Mouse (Mus musculus): ENCODE measurements around the gene Tulp2. TPM values are rescaled to one million over a fixed set of nuclear protein-coding genes. Genes with fewer than 3 reads are reported as not detected.

Tulp2 gene
- total and polyA plus RNA-seq, 3 experiments: 1.1 to 1.2 TPM; not detected in 1

DNA sequence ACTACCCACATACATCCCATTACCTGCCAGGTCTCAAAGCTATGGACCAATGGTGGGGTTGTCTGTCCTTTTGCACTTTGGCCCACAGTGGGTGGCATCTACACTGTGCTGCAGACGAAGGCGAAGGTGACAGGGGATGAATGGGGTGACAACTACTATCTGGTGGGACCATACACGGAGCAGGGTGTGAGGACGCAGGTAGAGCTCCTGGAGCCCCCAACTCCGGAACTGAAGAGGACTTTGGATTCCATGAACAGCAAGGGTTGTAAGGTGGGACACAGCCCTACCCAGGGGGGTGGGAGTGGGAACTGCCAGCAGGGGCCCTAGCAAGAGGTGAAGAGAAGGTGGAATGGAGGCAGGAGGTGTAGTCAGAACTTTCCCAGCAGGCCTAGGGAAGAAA, 45.2 kb upstream of the Tulp2 start:
- H3K4me1 ChIP-seq (ENCODE audit: control insufficient read depth in 1 of 2, insufficient read depth in 2 of 2, low read length in 2 of 2): peaks cover 0 to 9% of the 10 kb centered on the region in 2 experiments; a peak in 3 of 4 replicates
- H3K27ac ChIP-seq (ENCODE audit: control insufficient read depth, low read depth, low read length): no peak overlapping the region
- H3K36me3 ChIP-seq (ENCODE audit: control insufficient read depth in 1 of 2, insufficient read depth in 2 of 2, low read length in 2 of 2): peaks cover 6 to 8% of the 10 kb centered on the region in 2 experiments; a peak in 3 of 4 replicates
- no peak for DNase-seq (ENCODE audit: low read depth, low spot score)
- H3K9ac ChIP-seq (ENCODE audit: control insufficient read depth, low read depth, low read length, poor library complexity, severe bottlenecking): no peak overlapping the region
- TF ChIP-seq MYB (IDR thresholded peaks at IDR 0.05; ENCODE audit: low read depth, low read length) (no peak), NELFE (IDR thresholded peaks at IDR 0.05; ENCODE audit: low read depth, low read length) (no peak), CHD2 (IDR thresholded peaks at IDR 0.05; ENCODE audit: low read length) (no peak), BHLHE40 (IDR thresholded peaks at IDR 0.05; ENCODE audit: borderline replicate concordance, low read depth, low read length) (no peak), JUND (IDR thresholded peaks at IDR 0.05; ENCODE audit: low read depth, low read length) (no peak), POLR2AphosphoS2 (IDR thresholded peaks at IDR 0.05; ENCODE audit: low read length) (no peak), E2F4 (IDR thresholded peaks at IDR 0.05; ENCODE audit: borderline replicate concordance, low read depth, low read length) (no peak), MAX (IDR thresholded peaks at IDR 0.05; ENCODE audit: low read length) (no peak), ETS1 (IDR thresholded peaks at IDR 0.05; ENCODE audit: low read depth, low read length) (no peak), ZMIZ1 (IDR thresholded peaks at IDR 0.05; ENCODE audit: low read depth, low read length) (no peak), GATA1 (IDR thresholded peaks at IDR 0.05; ENCODE audit: low read depth, low read length) (no peak), USF1 (IDR thresholded peaks at IDR 0.05; ENCODE audit: low read depth, low read length) (no peak), ZC3H11A (IDR thresholded peaks at IDR 0.05; ENCODE audit: low read depth, low read length) (no peak), POLR2A (IDR thresholded peaks at IDR 0.05; ENCODE audit: control insufficient read depth in 1 of 2, insufficient read depth in 1 of 2, low read depth in 1 of 2, low read length in 2 of 2, poor library complexity in 1 of 2) (no peak), SMC3 (IDR thresholded peaks at IDR 0.05; ENCODE audit: low read depth, low read length) (no peak), ELF1 (IDR thresholded peaks at IDR 0.05; ENCODE audit: low read depth, low read length) (no peak), ZNF384 (IDR thresholded peaks at IDR 0.05; ENCODE audit: low read depth, low read length) (no peak), CTCF (IDR thresholded peaks at IDR 0.05 in 2 of 3, conservative IDR thresholded peaks at IDR 0.05 in 1 of 3; ENCODE audit: control insufficient read depth in 1 of 3, insufficient read depth in 1 of 3, low read depth in 2 of 3, low read length in 3 of 3, poor library complexity in 1 of 3, severe bottlenecking in 1 of 3) (no peak), ZKSCAN1 (IDR thresholded peaks at IDR 0.05; ENCODE audit: low read depth, low read length) (no peak), MAFK (IDR thresholded peaks at IDR 0.05; ENCODE audit: borderline replicate concordance, low read depth, low read length) (no peak)
- no peaks in the 10 kb centered on the region for H3K27me3 ChIP-seq (ENCODE audit: control insufficient read depth in 1 of 2, insufficient read depth in 2 of 2, low read length in 2 of 2)
- no peaks in the 10 kb centered on the region for H3K9me3 ChIP-seq (replicated peaks; ENCODE audit: insufficient read depth, low read length)
- no peak overlapping the region for H3K4me3 ChIP-seq (ENCODE audit: control insufficient read depth in 1 of 2, insufficient read depth in 1 of 2, low read depth in 2 of 2, low read length in 2 of 2)
- peaks cover 33% of the 10 kb centered on the region for H3K79me2 ChIP-seq (ENCODE audit: control insufficient read depth, insufficient read depth, low read length, poor library complexity)

DNA sequence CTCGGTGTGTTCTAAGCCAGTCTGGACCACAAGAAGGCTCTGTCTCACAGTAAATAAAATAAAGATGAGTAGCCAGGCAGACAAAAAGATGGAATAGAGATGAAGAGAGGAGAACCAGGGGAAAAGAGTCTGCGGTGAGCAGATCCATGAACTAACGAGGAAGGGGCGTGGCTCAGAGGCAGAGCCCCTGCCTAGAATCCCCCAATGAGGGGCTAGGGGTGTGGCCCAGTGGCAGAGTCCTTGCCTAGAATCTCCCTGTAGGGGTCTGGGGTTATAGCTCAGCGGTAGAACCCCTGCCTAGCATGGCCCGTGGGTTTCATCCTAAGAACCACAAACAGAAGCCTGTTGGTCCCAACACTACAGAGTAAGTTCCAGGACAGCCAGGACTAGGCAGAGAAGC, 44.6 kb upstream of the Tulp2 start:
- Histone ChIP-seq H3K4me1 (ENCODE audit: control insufficient read depth in 1 of 2, insufficient read depth in 2 of 2, low read length in 2 of 2) (peaks cover 0 to 9% of the 10 kb centered on the region in 2 experiments; a peak in 3 of 4 replicates), H3K36me3 (ENCODE audit: control insufficient read depth in 1 of 2, insufficient read depth in 2 of 2, low read length in 2 of 2) (peaks cover under 1 to 8% of the 10 kb centered on the region in 2 experiments; a peak in 3 of 4 replicates), H3K27ac (ENCODE audit: control insufficient read depth, low read depth, low read length) (no peak overlapping the region), H3K79me2 (ENCODE audit: control insufficient read depth, insufficient read depth, low read length, poor library complexity) (peaks cover 28% of the 10 kb centered on the region), H3K27me3 (ENCODE audit: control insufficient read depth in 1 of 2, insufficient read depth in 2 of 2, low read length in 2 of 2) (no peaks in the 10 kb centered on the region), H3K4me3 (ENCODE audit: control insufficient read depth in 1 of 2, insufficient read depth in 1 of 2, low read depth in 2 of 2, low read length in 2 of 2) (no peak overlapping the region), H3K9me3 (replicated peaks; ENCODE audit: insufficient read depth, low read length) (no peaks in the 10 kb centered on the region), H3K9ac (ENCODE audit: control insufficient read depth, low read depth, low read length, poor library complexity, severe bottlenecking) (no peak overlapping the region)
- TF ChIP-seq ZKSCAN1 (IDR thresholded peaks at IDR 0.05; ENCODE audit: low read depth, low read length): no peak
- no peak for TF ChIP-seq KAT2A (conservative IDR thresholded peaks at IDR 0.05; ENCODE audit: low read depth, low read length)
- TF ChIP-seq MAFK (IDR thresholded peaks at IDR 0.05; ENCODE audit: borderline replicate concordance, low read depth, low read length): no peak
- no peak for TF ChIP-seq RAD21 (IDR thresholded peaks at IDR 0.05; ENCODE audit: low read depth, low read length)
- TF ChIP-seq ZNF384 (IDR thresholded peaks at IDR 0.05; ENCODE audit: low read depth, low read length): no peak
- TF ChIP-seq USF1 (IDR thresholded peaks at IDR 0.05; ENCODE audit: low read depth, low read length): no peak
- TF ChIP-seq POLR2AphosphoS5 (IDR thresholded peaks at IDR 0.05; ENCODE audit: borderline replicate concordance, low read depth, low read length): no peak
- TF ChIP-seq ETS1 (IDR thresholded peaks at IDR 0.05; ENCODE audit: low read depth, low read length): no peak
- TF ChIP-seq CTCF (IDR thresholded peaks at IDR 0.05 in 2 of 3, conservative IDR thresholded peaks at IDR 0.05 in 1 of 3; ENCODE audit: control insufficient read depth in 1 of 3, insufficient read depth in 1 of 3, low read depth in 2 of 3, low read length in 3 of 3, poor library complexity in 1 of 3, severe bottlenecking in 1 of 3): no peak
- no peak for TF ChIP-seq MAX (IDR thresholded peaks at IDR 0.05; ENCODE audit: low read length)
- TF ChIP-seq POLR2A (IDR thresholded peaks at IDR 0.05; ENCODE audit: control insufficient read depth in 1 of 2, insufficient read depth in 1 of 2, low read depth in 1 of 2, low read length in 2 of 2, poor library complexity in 1 of 2): no peak
- no peak for TF ChIP-seq MYC (IDR thresholded peaks at IDR 0.05; ENCODE audit: low read depth, low read length)
- TF ChIP-seq USF2 (IDR thresholded peaks at IDR 0.05; ENCODE audit: borderline replicate concordance in 1 of 2, insufficient read depth in 1 of 2, low read depth in 1 of 2, low read length in 2 of 2): no peak
- no peak for TF ChIP-seq MAZ (IDR thresholded peaks at IDR 0.05; ENCODE audit: low read depth, low read length)
- no peak for TF ChIP-seq SMC3 (IDR thresholded peaks at IDR 0.05; ENCODE audit: low read depth, low read length)
- TF ChIP-seq BHLHE40 (IDR thresholded peaks at IDR 0.05; ENCODE audit: borderline replicate concordance, low read depth, low read length): no peak
- DNase-seq (ENCODE audit: low read depth, low spot score): no peak

Data from MEL (cell line).